Mouse (Mus musculus) stomach, embryonic 15.5 days (tissue): ENCODE measurements around the gene Olfr30. TPM values are rescaled to one million over a fixed set of nuclear protein-coding genes. Genes with fewer than 3 reads are reported as not detected.
"Not testable (repeated sequence)": the region's sequence is repeated elsewhere in the genome, so short reads cannot be mapped to it uniquely, and the experiment has no call there.

ENCODE experiments used
- ATAC-seq: fragments of 200-750 bp; cut with Nextera tagmentation; 2 replicates; pipeline ENCODE4 v1.8.0; 2017; ENCODE audit warnings: low read depth, moderate number of reproducible peaks, moderate TSS enrichment; ENCODE audit not compliant: insufficient read depth, low FRiP score
- H3K27ac ChIP-seq: fragments of 300-500 bp; sonication (generic); 2 replicates; pipeline ENCODE4 v1.5.1; 2015; ENCODE audit warnings: mild to moderate bottlenecking, inconsistent platforms
- H3K27me3 ChIP-seq: fragments of 300-500 bp; sonication (generic); replicated peaks from 2 replicates; pipeline ENCODE4 v1.6.1; 2015; ENCODE audit warnings: inconsistent platforms
- H3K36me3 ChIP-seq: fragments of 300-500 bp; sonication (generic); 2 replicates; pipeline ENCODE4 v1.6.1; 2015; ENCODE audit warnings: inconsistent platforms
- H3K4me1 ChIP-seq: fragments of 300-500 bp; sonication (generic); 2 replicates; pipeline ENCODE4 v1.6.1; 2015; ENCODE audit warnings: inconsistent platforms
- H3K4me2 ChIP-seq: fragments of 300-500 bp; sonication (generic); 2 replicates; pipeline ENCODE4 v1.6.1; 2015; ENCODE audit warnings: mild to moderate bottlenecking, inconsistent platforms
- H3K4me3 ChIP-seq: fragments of 300-500 bp; sonication (generic); replicated peaks from 2 replicates; pipeline ENCODE4 v1.5.1; 2015; ENCODE audit warnings: inconsistent platforms
- H3K9ac ChIP-seq: fragments of 300-500 bp; sonication (generic); 2 replicates; pipeline ENCODE4 v1.6.1; 2015; ENCODE audit warnings: inconsistent platforms
- H3K9me3 ChIP-seq: fragments of 300-500 bp; sonication (generic); 2 replicates; pipeline ENCODE4 v1.6.1; 2016; ENCODE audit warnings: inconsistent platforms
- WGBS: fragments of 180-500 bp; shearing (Covaris S2); methylation state at CpG from one replicate; pipeline ENCODE4 v1.1.7; 2015; 5-methylcytosine and 5-hydroxymethylcytosine counted together
- polyA plus RNA-seq: library from polyadenylated mRNA; unstranded; fragments of >200 nt; fragmentation: Nextera tagmentation; extraction: Ambion mirVana; gene quantifications from 2 replicates; pipeline ENCODE4 v1.2.1, GENCODE M21; 2015

Olfr30 gene
- not detected in 2 replicates for polyA plus RNA-seq

DNA sequence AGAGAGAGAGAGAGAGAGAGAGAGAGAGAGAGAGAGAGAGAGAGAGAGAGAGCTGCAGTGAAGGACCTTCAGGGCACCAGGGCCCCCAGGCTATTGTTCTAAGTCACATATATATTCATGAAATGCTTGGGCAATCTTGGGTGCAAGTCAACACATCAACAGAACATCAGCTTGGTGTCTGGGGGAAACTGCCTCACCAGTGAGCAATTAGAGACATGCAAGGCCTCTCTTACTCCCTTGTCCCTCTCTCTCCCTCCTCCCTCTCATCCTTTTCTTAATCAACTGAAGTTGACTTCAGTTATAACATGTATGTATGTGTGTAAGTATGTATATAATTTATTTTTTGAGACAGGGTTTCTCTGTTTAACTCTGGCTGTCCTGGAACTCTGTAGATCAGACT is at the start of gene Olfr30:
Gene Olfr30 (minus strand): TSS at position 101 of the 400 bp plus-strand sequence.
- no peaks in the 10 kb centered on the region for H3K4me1 ChIP-seq
- no peaks in the 10 kb centered on the region for H3K36me3 ChIP-seq
- H3K9me3 ChIP-seq, result no peaks in the 10 kb centered on the region
- no peak within 1 kb of the TSS for H3K4me2 ChIP-seq
- H3K27ac ChIP-seq, result no peak within 1 kb of the TSS
- no peak within 1 kb of the TSS for H3K4me3 ChIP-seq
- no peaks in the 10 kb centered on the region for H3K27me3 ChIP-seq
- ATAC-seq, result no peak
- no peak within 1 kb of the TSS for H3K9ac ChIP-seq

DNA sequence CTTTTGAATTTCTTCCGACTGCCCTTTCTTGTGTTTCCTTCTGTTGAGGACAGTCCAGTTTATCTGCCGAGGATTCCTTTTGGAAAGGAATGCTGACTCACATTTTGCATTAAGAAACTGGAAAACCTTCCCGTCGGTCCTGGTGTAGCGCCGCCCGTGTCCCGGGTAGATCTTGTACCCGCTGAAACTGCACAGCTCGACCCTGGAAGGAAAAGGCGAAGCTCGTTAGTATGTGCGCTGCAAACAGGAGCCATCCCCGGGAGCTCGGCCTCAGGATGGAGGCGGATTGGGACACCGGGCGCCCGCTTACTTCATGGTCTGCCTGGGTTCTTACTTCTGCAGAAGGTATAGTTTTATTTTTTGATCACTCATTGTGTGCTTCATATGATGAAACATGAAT is 47.0 kb upstream of the Olfr30 start:
- not testable (repeated sequence) for H3K4me3 ChIP-seq, ATAC-seq, H3K36me3 ChIP-seq, H3K27ac ChIP-seq, H3K9ac ChIP-seq, H3K9me3 ChIP-seq, H3K4me2 ChIP-seq, H3K27me3 ChIP-seq, H3K4me1 ChIP-seq
- WGBS, result 86% methylated on average over 19 of the region's 19 CpGs

DNA sequence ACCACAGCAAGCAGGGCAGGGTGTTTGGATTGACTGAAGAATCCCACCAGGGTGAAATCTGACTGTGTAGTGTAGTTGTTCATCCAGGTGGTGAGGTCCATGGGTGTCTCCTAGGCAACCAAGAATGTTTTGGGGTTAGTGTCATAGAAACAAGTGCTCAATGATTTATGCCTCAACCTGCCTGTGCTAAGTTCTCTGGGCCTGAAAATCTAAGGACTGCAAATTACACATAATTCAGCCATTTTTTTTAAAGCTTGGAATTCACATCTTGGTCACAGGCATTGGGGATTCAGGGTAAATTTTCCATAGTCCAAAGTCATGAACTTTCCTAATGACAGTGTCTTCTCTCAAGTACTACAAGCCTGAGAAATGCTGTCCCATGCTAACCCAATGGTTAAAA is 40.4 kb upstream of the Olfr30 start, which contains the start of gene Olfr331:
Gene Olfr331 (minus strand): TSS at position 101 of the 400 bp plus-strand sequence.
- not testable (repeated sequence) for H3K9ac ChIP-seq, H3K9me3 ChIP-seq, H3K4me1 ChIP-seq, H3K36me3 ChIP-seq, H3K27me3 ChIP-seq, ATAC-seq, H3K4me2 ChIP-seq, H3K27ac ChIP-seq, H3K4me3 ChIP-seq

DNA sequence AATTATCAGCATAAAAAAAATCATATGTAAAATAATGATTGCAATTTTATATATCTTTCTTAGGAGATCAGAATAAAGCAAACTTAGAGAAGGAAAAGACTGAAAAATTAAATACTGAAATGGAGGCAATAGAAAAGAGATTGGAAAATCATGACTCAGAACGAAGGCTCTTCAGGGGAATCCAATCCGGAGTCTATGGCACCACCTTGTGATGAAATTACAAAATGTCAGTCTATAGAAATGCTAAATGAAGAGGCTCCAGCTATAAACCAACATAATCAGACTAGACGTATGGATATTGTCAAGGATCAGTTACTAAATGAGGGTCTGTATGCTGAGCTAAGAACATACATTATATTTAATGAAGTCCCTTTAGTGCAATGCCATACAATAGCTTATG is 37.2 kb upstream of the Olfr30 start:
- H3K9ac ChIP-seq, result no peak overlapping the region
- no peak overlapping the region for H3K4me2 ChIP-seq
- H3K27me3 ChIP-seq, result no peaks in the 10 kb centered on the region
- H3K9me3 ChIP-seq, result no peaks in the 10 kb centered on the region
- H3K36me3 ChIP-seq, result no peaks in the 10 kb centered on the region
- ATAC-seq, result no peak
- H3K4me3 ChIP-seq, result no peak overlapping the region
- no peak overlapping the region for H3K27ac ChIP-seq
- 47% methylated on average over 3 of the region's 3 CpGs for WGBS
- H3K4me1 ChIP-seq, result no peaks in the 10 kb centered on the region

DNA sequence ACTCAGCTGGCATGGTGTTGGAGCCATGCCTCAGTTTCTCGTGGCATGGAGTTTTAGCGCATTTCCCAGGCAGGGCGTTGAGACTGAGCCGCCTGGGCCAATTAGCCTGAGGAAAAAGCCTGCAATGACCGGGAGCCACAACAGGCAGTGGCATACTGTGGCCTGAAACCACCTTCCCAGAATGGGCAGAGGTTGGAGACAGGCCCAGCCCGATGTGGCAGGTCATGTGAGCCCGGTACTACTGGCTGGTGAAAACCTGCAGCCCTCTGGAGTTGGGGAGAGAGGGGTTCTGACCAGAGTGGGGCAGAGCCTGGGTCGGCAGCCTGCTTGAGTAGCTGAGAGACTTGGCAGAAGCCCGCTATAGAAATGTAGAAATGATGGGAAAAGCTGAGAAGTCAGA is 36.7 kb upstream of the Olfr30 start:
- Histone ChIP-seq H3K36me3 (no peaks in the 10 kb centered on the region), H3K9ac (no peak overlapping the region), H3K27me3 (no peaks in the 10 kb centered on the region), H3K9me3 (no peaks in the 10 kb centered on the region), H3K4me2 (no peak overlapping the region), H3K4me1 (no peaks in the 10 kb centered on the region), H3K27ac (no peak overlapping the region), H3K4me3 (no peak overlapping the region)
- no peak for ATAC-seq
- WGBS, result 75% methylated on average over 9 of the region's 9 CpGs

DNA sequence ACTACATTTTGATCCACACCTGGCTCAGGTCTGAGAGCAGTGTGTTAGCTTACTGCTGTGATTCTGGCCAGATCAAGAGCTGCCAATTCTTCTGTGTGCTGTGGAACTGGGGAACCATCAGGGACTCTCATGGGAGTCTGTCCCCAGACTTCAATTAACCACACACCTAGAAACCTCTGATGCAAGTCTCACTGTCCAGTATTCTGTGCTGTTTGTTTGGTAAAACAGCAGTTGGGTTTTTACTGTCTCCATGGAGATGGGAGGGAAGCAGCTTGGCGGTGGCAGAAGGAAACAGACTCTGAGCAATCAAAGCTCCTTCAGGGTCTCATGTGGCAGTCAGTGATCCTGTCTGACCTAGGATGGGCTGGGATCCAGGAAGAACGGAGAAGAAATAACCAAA is 30.4 kb upstream of the Olfr30 start, which contains the start of gene Olfr332:
Gene Olfr332 (minus strand): TSS at position 101 of the 400 bp plus-strand sequence.
- Histone ChIP-seq H3K27ac (no peak within 1 kb of the TSS), H3K27me3 (no peaks in the 10 kb centered on the region), H3K4me1 (no peaks in the 10 kb centered on the region), H3K4me3 (no peak within 1 kb of the TSS), H3K9me3 (no peaks in the 10 kb centered on the region), H3K4me2 (no peak within 1 kb of the TSS), H3K9ac (no peak within 1 kb of the TSS), H3K36me3 (no peaks in the 10 kb centered on the region)
- no peak for ATAC-seq
- 73% methylated on average over 2 of the region's 2 CpGs for WGBS

DNA sequence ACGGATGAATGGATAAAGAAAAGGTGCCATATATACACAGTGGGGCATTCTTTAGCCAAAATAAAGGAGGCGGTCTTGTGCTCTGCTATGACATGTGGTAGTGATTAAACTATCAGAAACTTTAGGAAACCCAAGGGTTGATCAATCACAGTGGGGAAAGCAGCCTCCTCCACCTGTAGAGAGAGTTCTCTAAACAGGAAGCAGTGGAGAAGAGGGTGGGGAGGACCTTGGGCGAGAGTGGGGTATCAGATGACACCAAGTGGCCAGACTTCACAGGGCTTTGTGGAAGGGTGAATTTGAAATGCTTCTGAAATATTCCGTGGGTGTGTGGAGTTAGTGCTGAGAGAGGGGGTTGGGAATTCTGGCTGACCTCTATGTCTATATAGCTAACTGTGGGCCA is 8.5 kb downstream of the Olfr30 start:
- WGBS, result 44% methylated on average over 4 of the region's 4 CpGs
- H3K9ac ChIP-seq, result no peak overlapping the region
- no peaks in the 10 kb centered on the region for H3K36me3 ChIP-seq
- no peaks in the 10 kb centered on the region for H3K4me1 ChIP-seq
- no peaks in the 10 kb centered on the region for H3K9me3 ChIP-seq
- H3K27ac ChIP-seq, result no peak overlapping the region
- no peak overlapping the region for H3K4me2 ChIP-seq
- no peak overlapping the region for H3K4me3 ChIP-seq
- no peak for ATAC-seq
- H3K27me3 ChIP-seq, result no peaks in the 10 kb centered on the region

DNA sequence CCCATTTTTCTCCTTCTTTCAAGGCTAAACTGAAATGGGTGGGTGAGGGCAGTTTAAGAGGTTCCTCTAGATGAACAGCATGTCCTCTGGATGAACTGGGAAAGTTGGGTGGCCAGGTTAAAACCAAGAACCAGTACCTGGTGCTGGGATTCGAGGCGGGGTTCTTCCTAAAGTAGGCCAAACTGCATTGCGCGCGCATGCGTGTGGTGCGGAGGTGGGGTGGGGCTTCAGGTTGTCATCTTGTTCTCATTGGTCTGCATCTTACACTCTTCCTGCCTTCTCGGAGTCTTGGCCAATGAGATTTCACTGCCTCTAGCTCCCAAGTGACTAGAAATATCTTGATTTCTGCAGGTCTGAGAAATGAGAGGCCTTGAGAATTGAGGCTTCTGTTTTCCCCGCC is 9.3 kb downstream of the Olfr30 start, which contains the start of gene Lypd9:
Gene Lypd9 (minus strand): TSS at position 165 of the 400 bp plus-strand sequence.
- H3K4me2 ChIP-seq, result no peak within 1 kb of the TSS
- WGBS, result 93% methylated on average over 9 of the region's 9 CpGs
- no peak within 1 kb of the TSS for H3K4me3 ChIP-seq
- H3K4me1 ChIP-seq, result no peaks in the 10 kb centered on the region
- H3K27ac ChIP-seq, result no peak within 1 kb of the TSS
- H3K9ac ChIP-seq, result no peak within 1 kb of the TSS
- no peaks in the 10 kb centered on the region for H3K9me3 ChIP-seq
- no peaks in the 10 kb centered on the region for H3K27me3 ChIP-seq
- H3K36me3 ChIP-seq, result no peaks in the 10 kb centered on the region
- ATAC-seq, result no peak

DNA sequence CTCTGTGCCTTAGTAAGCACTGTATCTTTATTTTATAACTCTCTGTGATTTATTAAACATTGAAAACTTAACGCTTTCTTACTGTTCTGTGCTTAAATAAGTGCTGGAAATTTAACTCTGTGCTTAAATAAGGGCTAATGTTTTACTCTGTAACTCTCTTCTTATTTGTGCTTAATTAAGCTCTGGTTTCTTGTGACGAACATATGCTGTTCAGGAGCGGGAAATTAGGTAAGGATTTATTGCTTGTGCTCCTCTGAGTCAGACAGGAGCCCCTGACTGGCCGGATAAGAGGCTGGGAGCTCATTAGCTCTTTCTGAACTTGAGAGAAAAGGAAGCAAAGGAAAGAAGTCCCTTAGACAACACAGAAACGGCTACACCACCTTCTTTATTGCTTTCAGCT is 24.2 kb downstream of the Olfr30 start:
- no peaks in the 10 kb centered on the region for H3K9me3 ChIP-seq
- H3K4me2 ChIP-seq, result no peak overlapping the region
- H3K27ac ChIP-seq, result no peak overlapping the region
- H3K4me3 ChIP-seq, result no peak overlapping the region
- 29% methylated on average over 5 of the region's 5 CpGs for WGBS
- H3K36me3 ChIP-seq, result no peaks in the 10 kb centered on the region
- H3K27me3 ChIP-seq, result no peaks in the 10 kb centered on the region
- H3K9ac ChIP-seq, result no peak overlapping the region
- no peak for ATAC-seq
- H3K4me1 ChIP-seq, result no peaks in the 10 kb centered on the region

DNA sequence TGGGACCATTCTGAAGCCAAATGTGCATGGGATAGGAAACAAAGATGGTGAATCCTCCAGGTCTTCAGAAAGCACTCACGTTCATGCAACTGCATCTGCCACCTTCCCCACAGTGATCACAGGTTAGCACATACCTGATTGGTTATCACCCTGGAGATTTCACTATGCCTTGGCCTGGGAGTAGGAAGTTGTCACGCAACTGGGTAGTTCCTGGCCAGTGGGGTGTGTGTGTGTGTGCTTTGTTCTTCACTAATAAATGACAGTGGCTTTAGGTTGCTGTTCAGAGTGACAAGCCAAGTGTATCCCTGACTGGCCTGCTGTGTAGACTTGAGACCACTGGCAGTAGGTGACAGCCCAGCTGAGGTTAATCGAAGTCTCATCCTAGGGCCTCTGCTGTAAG is 29.8 kb downstream of the Olfr30 start, which contains the start of gene Gm12253:
Gene Gm12253 (plus strand): TSS at position 301 of the 400 bp plus-strand sequence.
- H3K9me3 ChIP-seq, result no peaks in the 10 kb centered on the region
- no peak within 1 kb of the TSS for H3K27ac ChIP-seq
- H3K9ac ChIP-seq, result no peak within 1 kb of the TSS
- no peak within 1 kb of the TSS for H3K4me3 ChIP-seq
- no peak for ATAC-seq
- no peak within 1 kb of the TSS for H3K4me2 ChIP-seq
- H3K36me3 ChIP-seq, result no peaks in the 10 kb centered on the region
- 81% methylated on average over 3 of the region's 3 CpGs for WGBS
- no peaks in the 10 kb centered on the region for H3K27me3 ChIP-seq
- no peaks in the 10 kb centered on the region for H3K4me1 ChIP-seq

DNA sequence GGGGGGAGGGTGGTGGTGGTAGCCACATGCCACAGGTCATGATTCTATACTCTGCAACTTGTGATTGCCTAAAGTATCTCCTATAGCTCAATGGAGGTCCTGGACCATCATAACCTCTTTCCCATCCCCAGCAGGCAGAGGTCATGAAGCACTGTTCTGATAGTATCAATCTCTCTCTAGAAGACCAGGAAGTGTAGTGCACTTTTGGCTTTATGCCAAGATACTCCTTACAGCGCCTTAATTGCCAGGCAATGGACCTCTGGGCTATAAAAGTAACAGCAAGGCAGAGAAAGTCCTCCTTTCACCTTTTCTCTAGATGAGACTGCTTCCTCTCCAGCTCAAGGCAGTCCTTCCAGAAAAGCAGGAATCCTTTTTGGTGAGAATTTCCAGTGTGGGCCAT is 41.3 kb downstream of the Olfr30 start, which contains the start of gene 1810065E05Rik:
Gene 1810065E05Rik (plus strand): TSS at position 297 of the 400 bp plus-strand sequence.
- WGBS, result 43% methylated on average over 1 of the region's 1 CpGs

DNA sequence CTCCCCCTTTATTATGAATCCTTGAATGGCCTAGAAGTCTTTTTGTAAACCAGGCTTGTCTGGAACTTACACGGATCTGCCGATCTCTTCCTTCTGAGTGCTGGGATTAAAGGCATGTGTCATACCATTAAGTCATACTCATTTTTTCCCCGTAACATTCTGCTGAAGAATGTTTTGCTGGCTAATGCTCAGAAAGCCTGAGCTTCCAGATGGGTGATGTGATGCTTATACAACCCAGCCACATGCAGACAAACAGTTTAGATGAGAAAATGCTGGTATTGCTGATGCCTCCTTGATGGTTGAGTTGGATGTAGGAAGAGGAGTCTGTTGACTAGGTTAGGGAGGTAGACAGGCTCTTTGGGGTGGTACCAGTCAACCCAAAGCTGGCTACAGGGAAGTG is 43.7 kb downstream of the Olfr30 start:
- H3K4me1 ChIP-seq, result no peaks in the 10 kb centered on the region
- H3K4me2 ChIP-seq, result no peak overlapping the region
- WGBS, result 44% methylated on average over 3 of the region's 3 CpGs
- no peak overlapping the region for H3K4me3 ChIP-seq
- H3K36me3 ChIP-seq, result no peaks in the 10 kb centered on the region
- no peak for ATAC-seq
- H3K9ac ChIP-seq, result no peak overlapping the region
- no peaks in the 10 kb centered on the region for H3K9me3 ChIP-seq
- H3K27me3 ChIP-seq, result no peaks in the 10 kb centered on the region
- no peak overlapping the region for H3K27ac ChIP-seq

More for the DNA sequence above, 41.3 kb downstream of the Olfr30 start, which contains the start of gene 1810065E05Rik:
- no peak within 1 kb of the TSS for H3K4me2 ChIP-seq
- H3K9ac ChIP-seq, result no peak within 1 kb of the TSS
- H3K4me3 ChIP-seq, result no peak within 1 kb of the TSS
- H3K27me3 ChIP-seq, result no peaks in the 10 kb centered on the region
- H3K9me3 ChIP-seq, result no peaks in the 10 kb centered on the region
- H3K36me3 ChIP-seq, result no peaks in the 10 kb centered on the region
- no peak for ATAC-seq
- no peaks in the 10 kb centered on the region for H3K4me1 ChIP-seq
- H3K27ac ChIP-seq, result no peak within 1 kb of the TSS

DNA sequence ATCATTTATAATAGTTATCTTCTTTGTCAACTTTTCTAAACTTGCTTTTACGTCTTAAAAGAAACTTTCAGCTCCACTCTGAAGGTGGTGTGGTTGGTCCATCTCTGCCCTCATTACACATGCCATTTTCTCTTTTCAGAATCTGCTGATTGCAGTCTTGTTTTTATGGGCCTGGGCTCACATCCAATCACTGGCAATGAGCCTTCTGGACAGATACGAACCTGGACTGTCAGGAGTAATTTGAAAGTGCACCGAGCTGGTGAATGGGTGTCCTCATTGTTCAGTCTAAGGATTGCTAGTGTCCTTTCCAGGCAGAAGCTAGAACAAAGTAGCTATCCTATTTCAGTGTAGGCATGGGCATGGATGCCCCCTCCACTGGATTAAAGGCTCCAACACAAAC is 54.0 kb downstream of the Olfr30 start:
- Histone ChIP-seq H3K4me3 (no peak overlapping the region), H3K36me3 (no peaks in the 10 kb centered on the region), H3K4me2 (no peak overlapping the region), H3K9ac (no peak overlapping the region), H3K4me1 (no peaks in the 10 kb centered on the region), H3K27ac (no peak overlapping the region), H3K27me3 (no peaks in the 10 kb centered on the region), H3K9me3 (no peaks in the 10 kb centered on the region)
- 57% methylated on average over 3 of the region's 3 CpGs for WGBS
- no peak for ATAC-seq
